Comparison of ENCODE assay signal across 7 mouse cellular contexts in genomic region chr16:17271124-17271523, GRCm38 (mm10). TPM values are rescaled to one million over a fixed set of nuclear protein-coding genes. Genes with fewer than 3 reads are reported as not detected.
DNase-seq lines count a peak whose midpoint lies in the region; ATAC-seq and TF ChIP-seq lines count a peak whose summit lies in the region.

No protein-coding gene starts in this region.

- no peak for TF ChIP-seq EP300 in liver, embryonic 14.5 days (IDR thresholded peaks at IDR 0.05; ENCODE audit: low read depth)

- no peaks in the 10 kb centered on the region for H3K27me3 ChIP-seq in liver, embryonic 14.5 days (ENCODE audit: control insufficient read depth, insufficient read depth, low read length)
- H3K27me3 ChIP-seq in midbrain, embryonic 16.5 days (ENCODE audit: control insufficient read depth, insufficient read depth, low read depth, low read length) = no peaks in the 10 kb centered on the region
- no peaks in the 10 kb centered on the region for H3K27me3 ChIP-seq in forebrain, embryonic 13.5 days

- H3K9ac ChIP-seq in liver, embryonic 14.5 days (replicated peaks) = no peak overlapping the region
- no peak overlapping the region for H3K9ac ChIP-seq in midbrain, embryonic 16.5 days (ENCODE audit: low read depth, low read length)
- no peak overlapping the region for H3K9ac ChIP-seq in forebrain, embryonic 13.5 days

- ATAC-seq in liver, embryonic 14.5 days (ENCODE audit: insufficient read depth) = no peak
- no peak for ATAC-seq in midbrain, embryonic 16.5 days
- ATAC-seq in forebrain, embryonic 13.5 days = no peak

- peaks cover 7 to 22% of the 10 kb centered on the region in 2 experiments for H3K4me1 ChIP-seq in liver, embryonic 14.5 days (replicated peaks; ENCODE audit: control insufficient read depth in 2 of 2, insufficient read depth in 2 of 2, low read length in 1 of 2)
- H3K4me1 ChIP-seq in midbrain, embryonic 16.5 days (ENCODE audit: control insufficient read depth, insufficient read depth, low read length) = no peaks in the 10 kb centered on the region
- H3K4me1 ChIP-seq in forebrain, embryonic 13.5 days = 0 out of 2 replicates have a peak, but pooled peaks cover under 1% of the 10 kb centered on the region

- TF ChIP-seq CTCF in liver, embryonic 14.5 days (IDR thresholded peaks at IDR 0.05; ENCODE audit: low read depth) = peak; percentile 64

- peak; percentile 50 for DNase-seq in layer of hippocampus, adult 11-12 months (ENCODE audit: low spot score)
- no peak for DNase-seq in layer of hippocampus, adult 9-11 months
- DNase-seq in ES-CJ7 (ENCODE audit: low read depth, low spot score) = peak; percentile 66
- DNase-seq in adrenal gland, postnatal 36 days = peak; percentile 46 to 58
- no peak for DNase-seq in liver, embryonic 14.5 days (ENCODE audit: low read depth in 3 of 3, low spot score in 3 of 3)

- no peaks in the 10 kb centered on the region; the same call in 1 of the 2 replicates for H3K9me3 ChIP-seq in liver, embryonic 14.5 days (ENCODE audit: control insufficient read depth, low read length)
- peaks cover 3% of the 10 kb centered on the region; the same call in 1 of the 2 replicates for H3K9me3 ChIP-seq in midbrain, embryonic 16.5 days (replicated peaks; ENCODE audit: control insufficient read depth, low read length, poor library complexity, severe bottlenecking)
- peaks cover 7% of the 10 kb centered on the region; the same call in 1 of the 2 replicates for H3K9me3 ChIP-seq in forebrain, embryonic 13.5 days (replicated peaks)

- no peak overlapping the region for H3K4me2 ChIP-seq in liver, embryonic 14.5 days (ENCODE audit: low read depth)
- H3K4me2 ChIP-seq in midbrain, embryonic 16.5 days (ENCODE audit: low read length) = no peak overlapping the region
- H3K4me2 ChIP-seq in forebrain, embryonic 13.5 days = no peak overlapping the region

- no peaks in the 10 kb centered on the region for H3K36me3 ChIP-seq in liver, embryonic 14.5 days (replicated peaks; ENCODE audit: control insufficient read depth, insufficient read depth, low read depth)
- H3K36me3 ChIP-seq in midbrain, embryonic 16.5 days (ENCODE audit: control insufficient read depth, insufficient read depth, low read length) = no peaks in the 10 kb centered on the region
- no peaks in the 10 kb centered on the region for H3K36me3 ChIP-seq in forebrain, embryonic 13.5 days (ENCODE audit: poor library complexity, severe bottlenecking)

- H3K27ac ChIP-seq in liver, embryonic 14.5 days = no peak overlapping the region
- no peak overlapping the region for H3K27ac ChIP-seq in midbrain, embryonic 16.5 days (ENCODE audit: low read length)
- no peak overlapping the region for H3K27ac ChIP-seq in forebrain, embryonic 13.5 days

- no peak overlapping the region for H3K4me3 ChIP-seq in liver, embryonic 14.5 days (ENCODE audit: insufficient read depth in 1 of 2, low read depth in 2 of 2, low read length in 2 of 2)
- H3K4me3 ChIP-seq in midbrain, embryonic 16.5 days (ENCODE audit: low read depth, low read length) = no peak overlapping the region
- no peak overlapping the region for H3K4me3 ChIP-seq in forebrain, embryonic 13.5 days

- WGBS in liver, embryonic 14.5 days (ENCODE audit: insufficient replicate concordance) = 55% methylated on average over 4 of the region's 4 CpGs
- 75% methylated on average over 4 of the region's 4 CpGs for WGBS in midbrain, embryonic 16.5 days
- 79% methylated on average over 4 of the region's 4 CpGs for WGBS in forebrain, embryonic 13.5 days

RNA-seq across cellular contexts. Expression of gene Tmem191c, which starts 4.8 kb away (rescaled TPM):
- total RNA-seq in adrenal gland, postnatal 36 days (2021) = 1 to 10 TPM; 8.6 to 9.3 TPM
- polyA plus RNA-seq in liver, embryonic 14.5 days (2012; rRNA removed) = 2.9 and 4.3 TPM in 2 replicates
- 1.6 TPM in 2 replicates for polyA plus RNA-seq in liver, embryonic 14.5 days (2014; fragmentation: Nextera tagmentation; extraction: Ambion mirVana)
- 77.9 and 94.8 TPM in 2 replicates for polyA plus RNA-seq in midbrain, embryonic 16.5 days (2015; fragmentation: Nextera tagmentation; extraction: Ambion mirVana)
- 14.2 and 15.4 TPM in 2 replicates for polyA plus RNA-seq in forebrain, embryonic 13.5 days (2015; fragmentation: Nextera tagmentation; extraction: Ambion mirVana)

RNA-seq across cellular contexts. Expression of gene Hic2, which starts 37.8 kb away (rescaled TPM):
- total RNA-seq in adrenal gland, postnatal 36 days (2021) = 1 to 10 TPM; 2.9 to 3.1 TPM
- 2.0 and 2.2 TPM in 2 replicates for polyA plus RNA-seq in liver, embryonic 14.5 days (2012; rRNA removed)
- 2.0 TPM in 2 replicates for polyA plus RNA-seq in liver, embryonic 14.5 days (2014; fragmentation: Nextera tagmentation; extraction: Ambion mirVana)
- polyA plus RNA-seq in midbrain, embryonic 16.5 days (2015; fragmentation: Nextera tagmentation; extraction: Ambion mirVana) = 7.6 and 9.5 TPM in 2 replicates
- polyA plus RNA-seq in forebrain, embryonic 13.5 days (2015; fragmentation: Nextera tagmentation; extraction: Ambion mirVana) = 7.2 and 9.0 TPM in 2 replicates

Comparison
In these comparisons a context has a peak if more than half of its experiments do, and no peak if none do; other contexts are left out.
1. DNase-seq: peak in layer of hippocampus, adult 11-12 months (single experiment), ES-CJ7 (single experiment) and adrenal gland, postnatal 36 days (2 of 2); none in layer of hippocampus, adult 9-11 months (single experiment) and liver, embryonic 14.5 days (0 of 3).